Mouse (Mus musculus) megakaryocyte, embryonic 14.5 days (primary cell): ENCODE measurements at regions not wholly inside any gene's neighbourhood (a gene's known extent, or its start where the extent isn't known, plus 50 kb on each side); places are given as distances from the start of the nearest gene placed in this dataset.

Experiments
- H3K27me3 ChIP-seq: replicated peaks from 2 replicates; pipeline ENCODE3; 2012; ENCODE audit warnings: inconsistent platforms
- H3K36me3 ChIP-seq: replicated peaks from 2 replicates; pipeline ENCODE3; 2012; ENCODE audit warnings: low read length, inconsistent platforms, mixed read lengths
- H3K4me1 ChIP-seq: 2 replicates; pipeline ENCODE4 v1.6.1; 2012; ENCODE audit warnings: inconsistent platforms
- H3K4me3 ChIP-seq: replicated peaks from 2 replicates; pipeline ENCODE3; 2012; ENCODE audit warnings: moderate library complexity, mild to moderate bottlenecking, inconsistent platforms
- H3K9me3 ChIP-seq: 2 replicates; pipeline ENCODE4 v1.6.1; 2012; ENCODE audit warnings: inconsistent platforms
- FLI1 ChIP-seq: IDR thresholded peaks from 2 replicates; pipeline ENCODE4 v1.6.1; 2012; ENCODE audit warnings: low read length, inconsistent platforms, mixed read lengths
- GATA1 ChIP-seq: IDR thresholded peaks from 3 replicates; pipeline ENCODE4 v1.6.1; 2012; ENCODE audit warnings: mixed read lengths, low read length, inconsistent platforms, borderline replicate concordance

DNA sequence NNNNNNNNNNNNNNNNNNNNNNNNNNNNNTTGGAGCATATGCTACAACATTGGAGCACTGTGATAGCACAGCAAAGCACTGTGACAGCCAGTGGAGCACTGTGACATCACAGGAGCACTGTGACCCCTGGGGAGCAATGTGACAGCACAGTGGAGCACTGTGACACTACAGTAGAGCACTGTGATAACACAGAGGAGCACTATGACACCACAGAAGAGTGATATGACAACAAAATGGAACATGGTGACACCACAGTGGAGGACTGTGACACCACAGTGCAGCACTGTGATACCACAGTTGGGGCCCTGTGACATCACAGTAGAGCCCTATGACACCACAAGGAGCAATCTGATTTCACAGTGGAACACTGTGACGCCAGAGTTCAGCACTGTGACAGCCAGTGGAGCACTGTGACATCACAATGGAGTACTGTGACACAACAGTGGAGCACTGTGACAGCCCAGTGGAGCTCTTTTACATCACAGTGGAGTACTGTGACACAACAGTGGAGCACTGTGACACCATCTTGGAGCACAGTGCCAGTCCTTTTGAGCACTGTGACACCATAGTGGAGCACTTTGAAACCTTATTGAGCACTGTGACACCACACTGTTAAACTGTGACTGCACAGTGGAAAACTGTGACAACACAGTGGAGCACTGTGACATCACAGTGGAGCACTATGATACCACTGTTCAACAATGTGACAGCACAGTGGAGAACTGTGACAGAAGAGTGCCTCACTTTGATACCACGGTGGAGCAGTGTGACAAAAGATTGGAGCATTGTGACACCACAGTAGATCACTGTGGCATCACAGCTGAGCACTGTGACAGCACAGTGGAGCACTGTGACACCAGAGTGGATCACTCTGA is 116.9 kb upstream of the Vmn1r2 start:
- Histone ChIP-seq H3K4me1 (peaks cover 10% of the 10 kb centered on the region; the same call in 1 of the 2 replicates), H3K4me3 (peak overlapping the region; percentile 5), H3K36me3 (no peaks in the 10 kb centered on the region), H3K27me3 (no peaks in the 10 kb centered on the region), H3K9me3 (peaks cover 55% of the 10 kb centered on the region)
- TF ChIP-seq FLI1 (no peak), GATA1 (no peak)

DNA sequence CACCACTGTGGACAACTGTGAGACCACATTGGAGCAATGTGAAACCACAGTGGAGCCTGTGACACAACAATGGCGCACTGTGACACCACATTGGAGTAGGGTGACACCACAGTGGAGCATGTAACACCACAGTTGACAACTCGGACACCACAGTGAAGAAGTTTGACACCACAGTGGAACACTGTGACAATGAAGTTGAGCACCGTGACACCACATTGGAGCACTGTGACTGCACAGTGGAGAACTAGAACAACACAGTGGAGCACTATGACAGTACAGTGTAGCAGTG is 116.3 kb upstream of the Vmn1r2 start:
- Histone ChIP-seq H3K27me3 (no peaks in the 10 kb centered on the region), H3K36me3 (no peaks in the 10 kb centered on the region), H3K9me3 (peaks cover 60% of the 10 kb centered on the region), H3K4me1 (peaks cover 10% of the 10 kb centered on the region; the same call in 1 of the 2 replicates), H3K4me3 (peak overlapping the region; percentile 5)
- TF ChIP-seq GATA1, result no peak
- no peak for TF ChIP-seq FLI1

GRCm38 (mm10) chr4:3051212-3051611 is 115.9 kb upstream of the Vmn1r2 start:
- no peak for TF ChIP-seq FLI1
- no peak; the same call in 2 of the 3 replicates for TF ChIP-seq GATA1
- no peaks in the 10 kb centered on the region for H3K36me3 ChIP-seq
- H3K4me3 ChIP-seq, result peak overlapping the region; percentile 5
- H3K27me3 ChIP-seq, result no peaks in the 10 kb centered on the region
- H3K4me1 ChIP-seq, result peaks cover 10% of the 10 kb centered on the region; the same call in 1 of the 2 replicates
- peaks cover 65% of the 10 kb centered on the region for H3K9me3 ChIP-seq

GRCm38 (mm10) chr4:3052314-3053059 is 114.6 kb upstream of the Vmn1r2 start:
- TF ChIP-seq GATA1 (no peak), FLI1 (no peak)
- Histone ChIP-seq H3K9me3 (peaks cover 67% of the 10 kb centered on the region), H3K27me3 (no peaks in the 10 kb centered on the region), H3K4me1 (peaks cover 10% of the 10 kb centered on the region; the same call in 1 of the 2 replicates), H3K4me3 (peak overlapping the region; percentile 5), H3K36me3 (no peaks in the 10 kb centered on the region)

DNA sequence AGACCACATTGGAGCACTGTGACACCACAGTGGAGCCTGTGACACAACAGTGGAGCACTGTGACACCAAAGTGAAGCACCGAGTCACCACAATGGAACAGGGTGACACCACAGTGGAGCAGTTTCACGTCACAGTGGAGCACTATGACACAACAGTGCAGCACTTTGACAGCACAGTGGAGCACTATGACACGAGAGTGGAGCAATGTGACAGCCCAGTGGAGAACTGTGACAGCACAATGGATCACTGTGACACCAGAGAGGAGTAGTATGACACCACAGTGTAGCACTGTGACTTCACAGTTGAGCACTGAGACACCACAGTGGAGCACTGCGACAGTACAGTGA is 114.1 kb upstream of the Vmn1r2 start:
- peak overlapping the region; percentile 5 for H3K4me3 ChIP-seq
- no peaks in the 10 kb centered on the region for H3K36me3 ChIP-seq
- H3K9me3 ChIP-seq, result peaks cover 67% of the 10 kb centered on the region
- TF ChIP-seq GATA1 (no peak), FLI1 (no peak)
- H3K27me3 ChIP-seq, result no peaks in the 10 kb centered on the region
- H3K4me1 ChIP-seq, result peaks cover 10% of the 10 kb centered on the region; the same call in 1 of the 2 replicates

- H3K27me3 ChIP-seq, result no peaks in the 10 kb centered on the region
- H3K4me3 ChIP-seq, result peak overlapping the region; percentile 5
- peaks cover 71% of the 10 kb centered on the region for H3K9me3 ChIP-seq
- TF ChIP-seq GATA1 (no peak), FLI1 (no peak)
- no peaks in the 10 kb centered on the region for H3K36me3 ChIP-seq
- H3K4me1 ChIP-seq, result peaks cover 10% of the 10 kb centered on the region; the same call in 1 of the 2 replicates
Observed at GRCm38 (mm10) chr4:3053496-3054216, 113.5 kb upstream of the Vmn1r2 start.

GRCm38 (mm10) chr4:3054886-3055285 is 112.2 kb upstream of the Vmn1r2 start:
- Histone ChIP-seq H3K36me3 (no peaks in the 10 kb centered on the region), H3K4me3 (peak overlapping the region; percentile 48), H3K4me1 (peaks cover 10% of the 10 kb centered on the region; the same call in 1 of the 2 replicates), H3K9me3 (peaks cover 82% of the 10 kb centered on the region), H3K27me3 (no peaks in the 10 kb centered on the region)
- no peak for TF ChIP-seq FLI1
- TF ChIP-seq GATA1, result 0 out of 3 replicates have a peak, but pooled peaks have one; percentile 28

DNA sequence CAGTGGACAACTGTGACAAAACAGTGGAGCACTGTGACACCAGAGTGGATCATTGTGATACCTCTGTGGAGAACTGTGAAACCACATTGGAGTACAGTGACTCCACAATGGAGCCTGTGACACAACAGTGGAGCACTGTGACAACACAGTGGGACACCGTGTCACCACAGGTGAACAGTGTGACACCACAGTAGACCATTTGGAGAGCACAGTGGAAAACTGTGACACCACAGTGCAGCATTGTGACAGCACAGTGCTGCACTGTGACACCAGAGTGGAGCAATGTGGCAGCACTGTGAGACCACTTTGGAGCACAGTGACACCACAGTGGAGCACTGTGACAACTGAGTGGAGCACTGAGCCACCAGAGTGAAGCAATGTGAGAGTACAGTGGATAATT is 111.7 kb upstream of the Vmn1r2 start:
- Histone ChIP-seq H3K4me3 (peak overlapping the region; percentile 48), H3K4me1 (peaks cover 10% of the 10 kb centered on the region; the same call in 1 of the 2 replicates), H3K27me3 (no peaks in the 10 kb centered on the region), H3K36me3 (no peaks in the 10 kb centered on the region), H3K9me3 (peaks cover 78% of the 10 kb centered on the region)
- TF ChIP-seq FLI1 (no peak), GATA1 (no peak)

GRCm38 (mm10) chr4:3059511-3060054 is 107.5 kb upstream of the Vmn1r2 start:
- no peaks in the 10 kb centered on the region; the same call in 1 of the 2 replicates for H3K4me1 ChIP-seq
- no peaks in the 10 kb centered on the region for H3K36me3 ChIP-seq
- H3K4me3 ChIP-seq, result peak overlapping the region; percentile 70
- TF ChIP-seq FLI1 (no peak), GATA1 (no peak)
- H3K27me3 ChIP-seq, result no peaks in the 10 kb centered on the region
- peaks cover 69% of the 10 kb centered on the region for H3K9me3 ChIP-seq
